Mouse (Mus musculus) layer of hippocampus, adult 2 months (tissue): ENCODE measurements around the gene Ift57. TPM values are rescaled to one million over a fixed set of nuclear protein-coding genes. Genes with fewer than 3 reads are reported as not detected.

Experiments used
- DNase-seq, 2 experiments: peaks; one replicate each; pipeline ENCODE4 v3.0.0; 2022; ENCODE audit warnings: low spot score in 2 of 2
- H3K27ac ChIP-seq: fragments of 200-600 bp; 2 replicates; pipeline ENCODE4 v1.8.1; 2022
- H3K4me3 ChIP-seq: fragments of 200-600 bp; 2 replicates; pipeline ENCODE4 v1.8.1; 2022; ENCODE audit warnings: mild to moderate bottlenecking
- CTCF ChIP-seq: fragments of 200-600 bp; conservative IDR thresholded peaks from 2 replicates; pipeline ENCODE4 v1.8.1; 2022; ENCODE audit warnings: antibody characterized with exemption, mild to moderate bottlenecking, moderate library complexity
- total RNA-seq, 2 experiments: library from RNA; stranded (reverse); gene quantifications; 2 replicates each; pipeline ENCODE4 v1.2.3; 2021

The Ift57 gene
- total RNA-seq, 2 experiments from 2014 or later = 53.7 to 53.8 TPM

- no peak for TF ChIP-seq CTCF
- no peak for DNase-seq
- no peak overlapping the region for H3K27ac ChIP-seq
- no peak overlapping the region for H3K4me3 ChIP-seq
These were observed 22.6 kb downstream of the Ift57 start for GRCm38 (mm10) chr16:49721678-49722077.

GRCm38 (mm10) chr16:49723222-49723621, 24.2 kb downstream of the Ift57 start:
- DNase-seq = no peak
- no peak overlapping the region for H3K4me3 ChIP-seq
- peak overlapping the region; percentile 61 for H3K27ac ChIP-seq
- no peak for TF ChIP-seq CTCF

GRCm38 (mm10) chr16:49724232-49724631, 25.2 kb downstream of the Ift57 start:
- no peak for TF ChIP-seq CTCF
- no peak overlapping the region for H3K4me3 ChIP-seq
- H3K27ac ChIP-seq = no peak overlapping the region
- no peak for DNase-seq

- H3K27ac ChIP-seq = no peak overlapping the region
- TF ChIP-seq CTCF = no peak
- DNase-seq = no peak
- H3K4me3 ChIP-seq = no peak overlapping the region
These were observed 25.9 kb downstream of the Ift57 start for GRCm38 (mm10) chr16:49724931-49725330.

GRCm38 (mm10) chr16:49725446-49725845, 26.4 kb downstream of the Ift57 start:
- no peak for DNase-seq
- Histone ChIP-seq H3K4me3 (no peak overlapping the region), H3K27ac (no peak overlapping the region)
- TF ChIP-seq CTCF = no peak

GRCm38 (mm10) chr16:49726216-49726615, 27.2 kb downstream of the Ift57 start:
- no peak for DNase-seq
- Histone ChIP-seq H3K4me3 (no peak overlapping the region), H3K27ac (no peak overlapping the region)
- TF ChIP-seq CTCF = no peak

GRCm38 (mm10) chr16:49726761-49727160, 27.7 kb downstream of the Ift57 start:
- DNase-seq = no peak
- H3K4me3 ChIP-seq = no peak overlapping the region
- no peak for TF ChIP-seq CTCF
- no peak overlapping the region for H3K27ac ChIP-seq

GRCm38 (mm10) chr16:49736536-49736935, 37.5 kb downstream of the Ift57 start:
- Histone ChIP-seq H3K27ac (no peak overlapping the region), H3K4me3 (no peak overlapping the region)
- TF ChIP-seq CTCF = no peak
- DNase-seq = peak in 1 of 2 experiments; percentile 27

GRCm38 (mm10) chr16:49747360-49747759, 48.3 kb downstream of the Ift57 start:
- no peak for DNase-seq
- TF ChIP-seq CTCF = no peak
- H3K4me3 ChIP-seq = no peak overlapping the region
- H3K27ac ChIP-seq = peak overlapping the region; percentile 32; the same call in 1 of the 2 replicates

- no peak for TF ChIP-seq CTCF
- no peak for DNase-seq
- H3K4me3 ChIP-seq = no peak overlapping the region
- peak overlapping the region; percentile 77 for H3K27ac ChIP-seq
These were observed 53.9 kb downstream of the Ift57 start for GRCm38 (mm10) chr16:49752906-49753305.

GRCm38 (mm10) chr16:49753318-49753717, 54.3 kb downstream of the Ift57 start:
- TF ChIP-seq CTCF = no peak
- Histone ChIP-seq H3K27ac (peak overlapping the region; percentile 77), H3K4me3 (no peak overlapping the region)
- DNase-seq = no peak

GRCm38 (mm10) chr16:49760517-49761203, 61.6 kb downstream of the Ift57 start:
- no peak overlapping the region for H3K27ac ChIP-seq
- DNase-seq = no peak
- TF ChIP-seq CTCF = no peak
- H3K4me3 ChIP-seq = no peak overlapping the region

- H3K27ac ChIP-seq = no peak overlapping the region
- DNase-seq = no peak
- H3K4me3 ChIP-seq = no peak overlapping the region
- TF ChIP-seq CTCF = no peak
These were observed 62.9 kb downstream of the Ift57 start for GRCm38 (mm10) chr16:49761981-49762380.

GRCm38 (mm10) chr16:49766326-49766725, 67.3 kb downstream of the Ift57 start:
- TF ChIP-seq CTCF = peak; percentile 73
- no peak overlapping the region for H3K4me3 ChIP-seq
- no peak overlapping the region for H3K27ac ChIP-seq
- DNase-seq = no peak

- Histone ChIP-seq H3K27ac (no peak overlapping the region), H3K4me3 (no peak overlapping the region)
- TF ChIP-seq CTCF = no peak
- no peak for DNase-seq
These were observed 69.5 kb downstream of the Ift57 start for GRCm38 (mm10) chr16:49768491-49769031.
